Mouse (Mus musculus) retina, postnatal 1 day (tissue): ENCODE results near the gene Grk4.
"Not testable (repeated sequence)": the region's sequence is repeated elsewhere in the genome, so short reads cannot be mapped to it uniquely, and the experiment has no call there.

ENCODE experiments used
- DNase-seq: peaks from one replicate; pipeline ENCODE4 v3.0.0-alpha.2; 2012

Grk4 gene

GRCm38 (mm10) chr5:34714371-34714770 lies 54.2 kb downstream of the Grk4 start:
- DNase-seq = not testable (repeated sequence)

- no peak for DNase-seq
These were observed 54.6 kb downstream of the Grk4 start for GRCm38 (mm10) chr5:34714816-34715215.

DNA sequence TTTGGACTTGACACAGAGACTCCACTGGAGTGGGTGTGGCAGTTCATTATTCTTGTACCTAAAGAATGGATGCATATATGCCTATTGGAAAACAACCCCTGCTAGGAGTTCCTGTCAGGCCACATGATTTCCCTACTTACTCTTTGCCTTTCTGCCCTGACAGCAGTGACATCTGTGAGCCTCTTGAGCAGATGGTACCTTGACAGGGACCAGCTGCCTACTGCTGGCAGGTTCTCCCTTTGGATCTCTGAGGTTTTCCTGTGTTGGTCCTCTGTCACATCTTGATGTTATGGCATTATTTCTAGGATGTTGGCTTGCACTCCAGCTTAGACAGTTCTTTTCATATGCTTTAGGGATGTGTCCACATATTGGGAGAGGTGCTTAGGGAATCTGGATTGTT lies 69.0 kb downstream of the Grk4 start:
- no peak for DNase-seq

DNA sequence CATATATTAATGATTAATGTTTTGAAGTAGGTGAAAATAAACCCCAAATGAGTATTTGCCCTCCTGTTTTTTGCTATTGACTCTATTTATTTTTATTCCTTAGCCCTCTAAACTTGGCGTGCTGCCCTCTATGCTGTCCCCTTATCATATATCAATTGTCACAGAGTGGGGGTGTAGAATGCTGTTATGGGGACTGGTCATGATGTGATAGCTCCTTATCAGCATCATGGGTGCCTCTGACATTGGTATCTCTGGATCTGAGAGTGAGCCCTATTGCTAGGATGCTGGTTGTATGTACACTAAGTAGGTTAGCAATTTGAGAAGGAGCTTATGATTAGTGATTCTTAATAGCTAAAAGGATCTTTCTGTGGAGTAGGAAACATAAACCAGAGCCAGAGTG lies 70.1 kb downstream of the Grk4 start:
- no peak for DNase-seq

DNA sequence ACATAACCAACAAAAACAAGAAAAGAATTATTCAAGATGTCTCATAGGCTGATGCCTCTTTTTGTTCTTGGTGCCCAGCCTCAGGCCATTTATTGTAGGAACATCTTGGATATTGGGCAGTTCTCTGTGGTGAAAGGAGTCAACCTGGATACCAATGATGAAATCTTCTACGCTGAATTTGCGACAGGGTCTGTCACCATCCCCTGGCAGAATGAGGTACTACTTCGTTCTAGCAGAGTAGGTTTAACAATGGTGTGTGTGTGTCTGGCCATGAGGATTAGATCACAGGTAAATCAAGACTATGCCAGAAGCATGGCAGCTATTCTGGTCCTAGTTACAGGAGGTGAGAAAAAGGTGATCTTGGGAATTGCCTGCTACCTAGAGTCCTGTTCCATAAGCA lies 91.3 kb downstream of the Grk4 start:
- no peak for DNase-seq

GRCm38 (mm10) chr5:34758762-34759161 lies 98.6 kb downstream of the Grk4 start:
- no peak for DNase-seq

DNA sequence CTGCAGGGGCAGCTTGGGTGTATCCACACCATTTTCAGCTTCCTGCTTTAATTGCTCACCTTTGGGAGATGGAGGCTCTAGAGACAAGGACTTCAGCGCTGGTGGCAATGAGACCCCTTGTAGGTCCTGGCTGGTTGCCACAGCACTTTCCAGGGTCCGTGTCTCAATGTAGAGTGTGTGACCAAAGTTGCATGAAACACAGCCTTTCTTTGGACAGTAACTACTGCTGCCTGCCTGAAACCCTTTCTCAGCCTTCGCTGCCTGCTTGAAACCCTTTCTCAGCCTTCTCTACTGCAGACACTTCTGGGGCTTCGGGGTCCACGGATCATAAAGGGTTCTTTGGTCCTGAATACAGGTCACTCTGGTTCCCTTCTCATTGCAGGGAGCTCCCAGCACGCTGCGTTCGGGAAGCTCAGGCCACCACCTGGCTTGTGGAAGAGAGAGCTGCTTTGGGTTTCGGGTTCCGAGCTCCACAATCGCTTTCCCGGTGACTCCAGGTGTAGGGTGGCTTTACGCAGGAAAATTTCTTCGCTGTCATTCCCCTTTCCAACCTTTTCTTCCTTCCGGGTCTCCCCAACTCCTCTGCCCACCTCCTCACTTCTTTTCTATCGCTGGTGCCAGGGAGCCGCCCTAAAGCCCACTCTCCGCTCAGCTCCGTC lies 100.8 kb downstream of the Grk4 start:
- no peak for DNase-seq

- peak; percentile 98 for DNase-seq
These were observed 101.3 kb downstream of the Grk4 start, which contains the start of gene Htt for GRCm38 (mm10) chr5:34761509-34761908. Gene Htt, plus strand, starts transcription at chr5:34761740.

DNA sequence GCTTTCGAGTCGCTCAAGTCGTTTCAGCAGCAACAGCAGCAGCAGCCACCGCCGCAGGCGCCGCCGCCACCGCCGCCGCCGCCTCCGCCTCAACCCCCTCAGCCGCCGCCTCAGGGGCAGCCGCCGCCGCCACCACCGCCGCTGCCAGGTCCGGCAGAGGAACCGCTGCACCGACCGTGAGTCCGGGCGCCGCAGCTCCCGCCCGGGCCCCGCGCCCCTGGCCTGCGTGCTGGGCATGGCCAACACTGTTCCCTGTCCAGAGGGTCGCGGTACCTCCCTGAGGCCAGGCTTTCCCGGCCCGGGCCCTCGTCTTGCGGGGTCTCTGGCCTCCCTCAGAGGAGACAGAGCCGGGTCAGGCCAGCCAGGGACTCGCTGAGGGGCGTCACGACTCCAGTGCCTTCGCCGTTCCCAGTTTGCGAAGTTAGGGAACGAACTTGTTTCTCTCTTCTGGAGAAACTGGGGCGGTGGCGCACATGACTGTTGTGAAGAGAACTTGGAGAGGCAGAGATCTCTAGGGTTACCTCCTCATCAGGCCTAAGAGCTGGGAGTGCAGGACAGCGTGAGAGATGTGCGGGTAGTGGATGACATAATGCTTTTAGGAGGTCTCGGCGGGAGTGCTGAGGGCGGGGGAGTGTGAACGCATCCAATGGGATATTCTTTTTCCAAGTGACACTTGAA lies 101.9 kb downstream of the Grk4 start:
- peak; percentile 69 for DNase-seq

DNA sequence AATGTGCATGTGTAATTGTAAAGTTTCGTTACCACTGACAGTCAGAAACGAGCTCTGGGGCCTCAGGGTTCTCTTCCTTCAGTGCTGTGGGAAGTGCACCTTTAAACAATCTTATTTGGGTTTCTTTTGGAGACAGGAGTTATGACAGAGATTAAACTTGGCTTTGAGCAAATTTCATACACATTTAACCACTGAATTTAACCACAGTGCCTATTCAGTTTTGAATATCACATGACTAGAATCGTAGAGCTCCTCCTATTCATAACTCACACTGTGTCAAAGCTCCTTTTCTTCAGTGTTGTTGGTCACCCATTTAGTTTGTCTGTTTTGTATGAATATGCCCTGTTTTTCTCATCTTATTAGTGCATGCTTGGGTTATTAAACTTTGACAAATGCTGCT lies 111.6 kb downstream of the Grk4 start:
- no peak for DNase-seq

- DNase-seq = no peak
These were observed 112.6 kb downstream of the Grk4 start for GRCm38 (mm10) chr5:34772696-34773245.

DNA sequence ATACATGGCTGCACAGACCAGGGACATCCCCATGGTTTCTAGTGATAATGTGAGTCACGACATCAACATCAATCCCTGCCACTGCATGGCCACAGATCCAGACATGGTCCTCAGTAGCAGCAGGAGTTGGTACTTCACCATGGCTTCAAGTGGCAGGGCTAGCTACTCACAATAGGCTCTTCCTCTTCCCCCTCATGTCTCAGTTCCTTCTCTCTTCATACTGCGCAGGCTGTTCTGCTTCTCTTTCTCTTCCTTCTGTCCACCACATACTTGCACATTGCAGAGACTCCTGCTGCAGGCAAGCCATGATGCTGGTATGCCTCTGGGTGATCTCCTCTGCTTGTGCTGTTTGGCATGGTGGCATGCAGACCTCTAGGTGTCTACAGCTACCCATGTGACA lies 113.2 kb downstream of the Grk4 start:
- DNase-seq = no peak

GRCm38 (mm10) chr5:34785027-34785426 lies 124.8 kb downstream of the Grk4 start:
- no peak for DNase-seq

DNA sequence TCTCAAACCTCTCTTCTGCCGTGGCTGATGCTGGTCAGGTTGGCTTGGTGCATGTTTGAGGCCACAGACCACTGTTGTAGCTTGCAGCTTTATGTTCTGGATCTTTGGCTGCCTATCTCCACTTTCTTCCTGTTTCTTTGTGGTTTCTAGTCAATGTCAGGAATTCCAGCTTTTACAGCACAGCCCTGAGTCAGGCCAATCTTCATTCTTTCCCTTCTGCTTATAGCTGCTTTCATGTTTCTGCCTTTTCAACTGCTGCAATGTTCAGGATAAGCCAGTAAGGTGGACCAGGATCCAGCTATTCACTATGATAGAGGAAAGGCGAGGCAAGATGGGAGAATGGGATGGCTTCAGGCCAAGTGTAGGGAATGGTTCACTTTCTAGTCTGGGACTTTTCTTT lies 131.0 kb downstream of the Grk4 start:
- DNase-seq = no peak

GRCm38 (mm10) chr5:34800292-34800953 lies 140.2 kb downstream of the Grk4 start:
- no peak for DNase-seq
